Mouse (Mus musculus): ENCODE measurements around the gene Stra8.

Gene Stra8

GRCm38 (mm10) chr6:34942446-34942845 lies 22.5 kb downstream of the Stra8 start:
- DNase-seq (ENCODE audit: low spot score) = no peak

DNA sequence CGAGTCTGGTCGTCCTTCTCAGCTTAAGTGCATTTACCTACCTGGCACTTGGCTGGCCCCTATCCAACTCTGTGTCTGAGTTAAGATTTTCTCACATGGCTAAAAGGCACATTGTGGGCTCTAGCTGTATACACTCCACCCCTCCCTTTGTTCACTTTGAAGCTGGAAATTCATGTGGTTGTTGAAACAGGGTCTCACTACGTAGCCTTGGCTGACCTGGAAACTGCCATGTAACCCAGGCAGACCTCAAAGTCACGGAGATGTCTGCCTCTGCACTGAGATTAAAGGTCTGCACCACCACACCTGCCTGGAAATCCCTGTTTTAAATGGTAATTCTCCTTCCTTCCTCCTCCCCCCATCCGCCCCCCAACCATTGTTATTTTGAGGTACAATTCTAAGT lies 23.5 kb downstream of the Stra8 start:
- DNase-seq (ENCODE audit: low spot score) = no peak

GRCm38 (mm10) chr6:34946486-34947079 lies 26.6 kb downstream of the Stra8 start:
- no peak for DNase-seq (ENCODE audit: low spot score)

DNA sequence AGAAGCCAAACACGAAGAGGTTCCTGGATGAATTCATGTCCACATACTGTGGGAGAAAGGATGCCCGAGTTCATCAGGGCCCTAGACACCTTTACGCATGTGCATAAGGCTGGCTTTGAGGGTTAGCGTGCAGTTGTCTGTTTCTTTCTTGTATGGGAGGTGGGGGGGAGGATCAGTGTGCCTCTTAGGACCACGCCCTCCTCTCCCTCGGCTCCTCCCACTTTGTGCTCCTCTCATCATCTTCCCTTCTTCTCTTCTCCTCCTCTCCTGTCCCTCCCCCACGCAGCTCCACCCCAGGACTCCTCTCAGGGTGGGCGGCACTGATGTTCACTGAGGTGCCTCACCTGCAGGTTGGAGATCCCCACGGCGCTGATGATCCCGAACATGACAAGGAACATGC lies 28.5 kb downstream of the Stra8 start:
- no peak for DNase-seq (ENCODE audit: low spot score)

DNA sequence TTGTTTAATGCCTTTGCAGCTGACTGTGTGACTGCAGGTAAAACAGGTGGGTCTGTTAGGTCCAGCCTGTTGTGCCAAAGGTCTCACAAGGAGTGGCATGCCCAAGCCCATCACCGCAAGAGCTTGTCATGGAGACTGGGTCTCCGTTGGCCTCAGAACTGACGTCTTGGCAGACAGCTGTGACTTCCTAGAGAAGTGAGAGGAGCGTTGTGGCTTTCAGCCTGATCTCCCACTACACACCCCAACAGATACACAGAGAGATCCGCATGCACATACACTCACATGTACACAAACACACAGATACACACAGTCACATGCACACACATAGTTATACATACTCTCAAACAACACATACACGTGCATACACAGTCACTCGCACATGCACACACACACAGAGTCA lies 31.6 kb downstream of the Stra8 start:
- DNase-seq (ENCODE audit: low spot score) = no peak

- DNase-seq (ENCODE audit: low spot score) = no peak
Observed at GRCm38 (mm10) chr6:34951956-34952667, 32.1 kb downstream of the Stra8 start.

DNA sequence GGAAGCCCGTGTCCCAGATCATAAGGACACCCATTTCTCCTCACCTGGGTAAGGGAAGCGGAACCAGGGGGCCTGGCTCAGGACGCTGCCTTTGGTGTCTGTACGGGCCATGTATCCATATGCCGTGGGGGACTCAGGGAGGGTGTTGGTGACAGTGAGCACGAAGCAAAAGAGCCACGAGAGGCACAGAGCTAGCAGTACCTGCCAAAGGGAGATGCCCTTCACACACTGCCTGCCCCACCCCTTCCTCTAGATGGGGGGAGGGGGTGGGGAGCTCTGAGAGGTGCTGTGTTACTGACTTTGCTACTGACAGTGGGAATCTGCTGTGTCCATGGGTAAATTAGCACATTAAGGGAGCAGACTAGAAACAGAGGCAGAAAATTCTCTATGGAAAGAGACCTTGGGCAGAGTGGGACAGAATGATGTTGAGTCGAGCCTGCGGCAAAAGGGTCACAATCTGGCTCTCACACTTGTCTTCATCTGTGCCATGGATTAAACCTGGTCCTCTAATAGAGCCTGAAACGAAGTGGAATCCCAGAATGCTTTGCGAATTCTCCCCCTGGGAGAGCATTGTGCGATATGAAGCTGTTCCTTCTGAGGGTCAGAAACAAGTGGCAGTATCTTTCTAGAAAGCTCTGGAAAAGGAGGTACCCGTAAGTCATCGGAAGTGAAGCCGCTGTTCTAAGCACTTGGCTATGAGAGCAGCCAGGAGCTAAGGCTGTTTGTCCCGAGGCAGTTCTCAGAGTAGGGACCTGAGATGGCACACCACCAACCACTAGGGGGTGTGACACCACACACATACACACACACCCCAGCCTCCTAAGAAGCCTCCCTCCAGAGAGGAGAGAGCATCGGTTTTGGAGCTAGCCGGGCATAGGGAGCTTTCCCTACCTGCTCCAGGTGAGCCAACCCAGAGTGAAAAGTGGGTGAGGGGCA lies 35.2 kb downstream of the Stra8 start:
- no peak for DNase-seq (ENCODE audit: low spot score)

DNA sequence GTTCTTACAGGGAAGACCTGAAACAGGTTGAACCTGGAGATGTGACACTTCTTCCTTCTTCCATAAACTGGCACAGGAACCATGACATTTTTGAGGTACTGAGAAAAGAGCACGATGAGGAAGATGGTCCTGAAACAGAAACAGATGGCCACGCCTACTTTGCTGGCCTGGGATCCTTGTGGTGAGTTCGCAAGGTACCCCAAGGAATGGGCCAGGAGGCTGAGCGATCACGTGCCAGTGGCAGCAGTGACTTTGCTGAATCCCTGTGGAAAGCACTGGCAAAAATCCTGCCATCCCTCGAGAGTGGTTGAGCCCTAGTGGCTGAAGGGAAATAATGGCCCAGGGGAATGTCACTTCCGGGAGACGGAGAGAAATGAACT lies 35.9 kb downstream of the Stra8 start:
- DNase-seq (ENCODE audit: low spot score) = no peak

DNA sequence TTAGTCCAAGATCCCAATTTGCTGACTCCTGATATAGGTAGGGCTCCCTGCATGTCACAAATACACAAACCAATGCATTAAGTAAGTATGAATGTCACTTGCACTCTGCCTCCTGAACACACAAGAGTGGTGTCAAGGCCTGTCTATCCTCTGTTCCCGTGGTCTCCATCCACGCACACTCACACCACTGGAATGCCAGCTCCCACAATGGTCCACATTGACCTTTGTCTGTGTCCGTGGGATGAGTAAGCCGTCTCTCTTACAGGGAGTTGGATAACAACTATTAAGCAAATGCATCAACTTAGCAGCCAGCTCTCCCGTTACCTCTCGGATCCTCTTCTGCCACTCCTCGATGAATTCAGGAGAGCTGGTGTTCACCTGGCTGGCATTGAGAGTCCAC lies 39.2 kb downstream of the Stra8 start:
- DNase-seq (ENCODE audit: low spot score) = no peak

DNA sequence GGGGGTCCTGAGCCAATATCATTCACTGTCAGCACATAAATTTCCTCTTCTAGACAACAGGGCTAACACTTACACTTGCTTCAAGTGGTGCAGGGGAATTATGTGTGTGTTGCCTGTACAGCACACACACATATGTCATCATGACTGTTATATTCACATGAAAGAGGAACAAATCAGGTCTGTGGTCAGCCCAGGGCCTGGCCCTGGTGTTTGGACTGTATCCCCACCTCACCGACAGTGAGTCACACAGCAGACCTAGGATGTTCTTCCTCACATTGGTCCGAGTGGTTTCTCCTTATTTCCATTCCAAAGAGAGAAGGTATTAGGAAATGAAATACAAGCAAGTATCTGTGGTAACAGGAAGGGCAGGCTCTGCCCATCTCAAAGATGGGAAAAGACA lies 44.6 kb downstream of the Stra8 start:
- DNase-seq (ENCODE audit: low spot score) = no peak

DNA sequence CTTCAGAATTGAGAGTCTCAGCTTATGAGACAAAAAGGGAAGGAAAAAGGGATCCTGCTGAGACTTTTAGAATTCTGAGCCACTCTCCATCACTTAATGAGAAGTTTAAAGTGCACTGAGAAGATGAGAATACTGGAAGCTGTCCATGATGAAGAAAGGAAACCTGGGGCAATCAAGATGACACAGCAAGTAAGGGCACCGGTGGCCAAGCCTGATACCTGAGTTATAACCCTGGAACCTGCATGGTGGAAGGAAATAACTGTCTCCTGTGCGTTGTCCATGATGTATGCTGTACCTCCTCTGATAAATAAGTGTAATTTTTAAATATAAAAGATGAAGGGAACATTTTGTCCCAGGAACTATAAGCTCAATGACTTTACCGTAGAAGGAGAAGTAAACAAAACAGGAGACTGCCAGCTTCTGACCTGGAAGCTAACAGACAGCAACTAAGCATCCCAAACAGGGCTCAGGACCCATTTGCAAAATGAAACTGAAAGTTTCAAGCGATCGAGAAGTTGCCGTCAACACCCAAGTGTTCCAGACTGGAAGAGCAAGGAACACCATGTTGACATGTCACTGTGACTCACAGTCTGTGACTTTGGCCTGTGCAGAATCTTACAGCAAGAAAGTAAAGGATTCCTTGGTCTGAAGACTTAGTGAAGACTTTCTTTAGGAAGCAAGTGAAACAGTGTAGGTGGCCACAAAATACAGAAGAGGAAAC lies 46.0 kb downstream of the Stra8 start:
- no peak for DNase-seq (ENCODE audit: low spot score)

- DNase-seq (ENCODE audit: low spot score) = no peak
Observed at GRCm38 (mm10) chr6:34971181-34971580, 51.2 kb downstream of the Stra8 start.

GRCm38 (mm10) chr6:34979291-34979690 lies 59.3 kb downstream of the Stra8 start:
- DNase-seq (ENCODE audit: low spot score) = no peak

- no peak for DNase-seq (ENCODE audit: low spot score)
Observed at GRCm38 (mm10) chr6:34980661-34981060, 60.7 kb downstream of the Stra8 start.

- no peak for DNase-seq (ENCODE audit: low spot score)
Observed at GRCm38 (mm10) chr6:34987085-34987645, 67.2 kb downstream of the Stra8 start.

DNA sequence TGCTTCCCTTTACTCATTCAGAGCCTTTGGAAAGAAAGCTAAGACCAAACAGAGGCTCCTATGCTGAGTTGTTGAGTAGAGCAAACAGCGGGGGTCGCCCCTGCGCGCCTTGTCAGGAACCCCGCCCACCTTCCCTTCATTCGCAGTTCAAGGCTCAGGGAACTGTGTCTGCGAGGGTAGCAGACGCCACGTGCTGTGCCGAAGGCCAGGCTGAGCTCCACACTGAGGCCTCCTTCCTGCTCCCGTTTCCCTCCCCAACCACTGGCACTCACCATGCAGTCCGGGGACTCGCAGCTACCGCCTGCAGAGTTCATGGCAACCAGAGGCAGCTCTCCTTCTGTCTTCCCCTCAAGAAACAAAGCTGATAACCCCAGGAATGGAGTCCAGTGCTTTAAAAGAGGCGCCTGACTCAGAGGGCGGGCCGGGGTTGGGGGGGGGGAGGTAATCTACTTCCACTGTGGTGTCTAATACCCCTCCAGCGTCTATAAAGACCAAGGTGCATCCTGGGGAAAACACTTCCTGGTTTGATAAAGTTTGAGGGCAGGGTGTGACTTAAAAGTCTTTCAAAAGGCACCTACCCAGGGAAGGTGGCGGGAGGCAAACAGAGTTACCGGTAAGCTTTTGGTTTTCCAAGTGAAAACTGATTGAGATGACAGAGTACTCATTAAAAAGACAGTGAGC lies 68.3 kb downstream of the Stra8 start, which contains the start of gene Slc23a4:
TSS of gene Slc23a4 (minus strand) at position 324 of the 681 bp plus-strand sequence.
- no peak for DNase-seq (ENCODE audit: low spot score)

All from urinary bladder, postnatal 10 days (tissue).